Mouse (Mus musculus): ENCODE results near the gene Nol10. TPM values are rescaled to one million over a fixed set of nuclear protein-coding genes. Genes with fewer than 3 reads are reported as not detected.

The Nol10 gene
- total and polyA plus RNA-seq, 3 experiments: 21.6 to 128 (median 44.2) TPM

DNA sequence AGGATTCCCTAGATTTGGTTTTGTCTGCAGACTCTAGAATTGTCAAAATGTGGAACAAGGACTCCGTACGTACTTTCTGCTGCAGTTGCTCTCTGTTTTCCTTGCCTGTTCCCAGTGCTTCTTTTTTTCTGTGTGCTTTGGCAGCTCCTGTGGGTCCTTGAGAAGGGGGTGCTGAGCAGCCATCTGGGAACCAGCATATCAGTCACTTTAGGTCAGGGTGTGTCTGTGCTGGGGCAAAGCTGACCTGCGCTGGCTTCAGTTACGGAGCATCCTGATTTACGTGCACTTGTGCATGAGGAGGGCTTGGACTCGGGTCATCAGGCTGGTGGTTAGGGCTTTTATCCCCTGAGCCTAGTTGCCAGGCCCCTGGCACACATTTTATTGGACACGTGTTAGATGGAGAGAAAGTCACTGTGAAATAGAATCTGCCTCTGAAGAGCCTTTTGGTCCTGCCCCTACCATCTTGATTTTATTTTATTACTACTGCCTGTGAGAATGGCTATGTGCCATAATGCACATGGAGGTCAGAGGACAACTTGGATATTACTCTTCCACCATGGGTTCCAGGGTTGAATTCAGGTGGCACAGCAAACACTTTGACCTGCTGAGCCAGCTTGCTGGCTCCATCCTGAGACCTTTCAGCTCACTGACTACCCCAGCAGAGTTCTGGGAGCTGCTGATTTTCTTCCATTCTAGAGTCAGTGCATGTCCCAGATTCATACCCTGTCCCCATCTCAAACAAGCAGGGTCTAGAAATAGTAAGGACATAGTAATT is 21.5 kb downstream of the Nol10 start:
- no peak overlapping the region for H3K9ac ChIP-seq (ENCODE audit: control insufficient read depth, low read depth, low read length, poor library complexity, severe bottlenecking)
- no peak for DNase-seq (ENCODE audit: low read depth, low spot score)
- peaks cover 6 to 26% of the 10 kb centered on the region in 2 experiments for H3K36me3 ChIP-seq (ENCODE audit: control insufficient read depth in 1 of 2, insufficient read depth in 2 of 2, low read length in 2 of 2)
- H3K9me3 ChIP-seq (replicated peaks; ENCODE audit: insufficient read depth, low read length): no peaks in the 10 kb centered on the region
- H3K27me3 ChIP-seq (ENCODE audit: control insufficient read depth in 1 of 2, insufficient read depth in 2 of 2, low read length in 2 of 2): no peaks in the 10 kb centered on the region
- peaks cover 0 to 2% of the 10 kb centered on the region in 2 experiments; a peak in 2 of 4 replicates for H3K4me1 ChIP-seq (ENCODE audit: control insufficient read depth in 1 of 2, insufficient read depth in 2 of 2, low read length in 2 of 2)
- no peaks in the 10 kb centered on the region for H3K79me2 ChIP-seq (ENCODE audit: control insufficient read depth, insufficient read depth, low read length, poor library complexity)
- no peak overlapping the region for H3K4me3 ChIP-seq (ENCODE audit: control insufficient read depth in 1 of 2, insufficient read depth in 1 of 2, low read depth in 2 of 2, low read length in 2 of 2)
- no peak for TF ChIP-seq EP300 (IDR thresholded peaks at IDR 0.05; ENCODE audit: low read depth in 1 of 2, low read length in 2 of 2)
- no peak for TF ChIP-seq MAZ (IDR thresholded peaks at IDR 0.05; ENCODE audit: low read depth, low read length)
- TF ChIP-seq E2F4 (IDR thresholded peaks at IDR 0.05; ENCODE audit: borderline replicate concordance, low read depth, low read length): no peak
- TF ChIP-seq CHD2 (IDR thresholded peaks at IDR 0.05; ENCODE audit: low read length): no peak
- no peak for TF ChIP-seq NELFE (IDR thresholded peaks at IDR 0.05; ENCODE audit: low read depth, low read length)
- TF ChIP-seq ZNF384 (IDR thresholded peaks at IDR 0.05; ENCODE audit: low read depth, low read length): no peak
- TF ChIP-seq TCF12 (IDR thresholded peaks at IDR 0.05; ENCODE audit: low read depth, low read length): no peak
- no peak for TF ChIP-seq GATA1 (IDR thresholded peaks at IDR 0.05; ENCODE audit: low read depth, low read length)
- TF ChIP-seq CTCF (IDR thresholded peaks at IDR 0.05 in 2 of 3, conservative IDR thresholded peaks at IDR 0.05 in 1 of 3; ENCODE audit: control insufficient read depth in 1 of 3, insufficient read depth in 1 of 3, low read depth in 2 of 3, low read length in 3 of 3, poor library complexity in 1 of 3, severe bottlenecking in 1 of 3): no peak
- no peak for TF ChIP-seq ELF1 (IDR thresholded peaks at IDR 0.05; ENCODE audit: low read depth, low read length)
- no peak for TF ChIP-seq JUND (IDR thresholded peaks at IDR 0.05; ENCODE audit: low read depth, low read length)
- no peak for TF ChIP-seq USF2 (IDR thresholded peaks at IDR 0.05; ENCODE audit: borderline replicate concordance in 1 of 2, insufficient read depth in 1 of 2, low read depth in 1 of 2, low read length in 2 of 2)
- no peak overlapping the region for H3K27ac ChIP-seq (ENCODE audit: control insufficient read depth, low read depth, low read length)

DNA sequence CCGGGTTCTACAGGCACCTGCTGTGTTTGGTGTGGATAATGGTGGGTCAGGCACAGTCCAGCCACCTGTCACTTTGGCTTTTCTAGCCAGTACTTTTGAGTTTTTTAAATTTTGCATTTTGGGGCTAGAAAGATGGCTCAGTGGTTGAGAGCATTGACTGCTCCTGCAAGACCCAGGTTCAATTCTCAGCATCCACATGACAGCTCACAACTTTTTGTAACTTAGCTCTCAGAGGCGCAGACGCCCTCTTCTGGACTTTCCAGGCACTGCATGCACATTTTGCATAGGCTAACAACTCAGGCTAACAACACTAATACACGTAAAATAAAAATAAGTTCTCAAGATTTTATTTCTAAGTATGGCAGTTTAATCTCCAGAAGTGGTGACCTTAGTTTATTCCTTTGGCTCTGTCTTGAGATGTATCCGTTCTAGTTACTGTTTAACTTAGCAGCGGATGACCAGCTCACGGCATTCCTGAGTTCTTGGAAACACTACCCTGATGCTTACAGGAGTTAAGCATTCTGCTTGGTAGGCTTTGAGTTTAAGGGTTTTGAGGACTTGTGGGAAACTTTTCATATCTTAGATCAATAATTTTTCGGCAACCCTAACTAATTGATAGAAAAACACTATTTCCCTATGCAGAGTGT is 23.5 kb downstream of the Nol10 start:
- Histone ChIP-seq H3K36me3 (ENCODE audit: control insufficient read depth in 1 of 2, insufficient read depth in 2 of 2, low read length in 2 of 2) (peaks cover 13 to 19% of the 10 kb centered on the region in 2 experiments), H3K4me3 (ENCODE audit: control insufficient read depth in 1 of 2, insufficient read depth in 1 of 2, low read depth in 2 of 2, low read length in 2 of 2) (no peak overlapping the region), H3K27ac (ENCODE audit: control insufficient read depth, low read depth, low read length) (no peak overlapping the region), H3K27me3 (ENCODE audit: control insufficient read depth in 1 of 2, insufficient read depth in 2 of 2, low read length in 2 of 2) (no peaks in the 10 kb centered on the region), H3K9ac (ENCODE audit: control insufficient read depth, low read depth, low read length, poor library complexity, severe bottlenecking) (no peak overlapping the region), H3K4me1 (ENCODE audit: control insufficient read depth in 1 of 2, insufficient read depth in 2 of 2, low read length in 2 of 2) (peaks cover 0 to 7% of the 10 kb centered on the region in 2 experiments), H3K9me3 (replicated peaks; ENCODE audit: insufficient read depth, low read length) (no peaks in the 10 kb centered on the region), H3K79me2 (ENCODE audit: control insufficient read depth, insufficient read depth, low read length, poor library complexity) (no peaks in the 10 kb centered on the region)
- DNase-seq (ENCODE audit: low read depth, low spot score): peak; percentile 68
- TF ChIP-seq ETS1 (IDR thresholded peaks at IDR 0.05; ENCODE audit: low read depth, low read length) (no peak), CTCF (IDR thresholded peaks at IDR 0.05 in 2 of 3, conservative IDR thresholded peaks at IDR 0.05 in 1 of 3; ENCODE audit: control insufficient read depth in 1 of 3, insufficient read depth in 1 of 3, low read depth in 2 of 3, low read length in 3 of 3, poor library complexity in 1 of 3, severe bottlenecking in 1 of 3) (peak; percentile 55 to 72 (median 66)), JUND (IDR thresholded peaks at IDR 0.05; ENCODE audit: low read depth, low read length) (no peak), SMC3 (IDR thresholded peaks at IDR 0.05; ENCODE audit: low read depth, low read length) (peak; percentile 34; the same call in 1 of the 2 replicates)

Measured in MEL (cell line).